Mouse (Mus musculus) limb, embryonic 10.5 days (tissue): ENCODE data around the gene Nudt1. TPM values are rescaled to one million over a fixed set of nuclear protein-coding genes. Genes with fewer than 3 reads are reported as not detected.

ENCODE experiments used
- DNase-seq: peaks from one replicate; pipeline ENCODE4 v3.0.0-alpha.2; 2017; ENCODE audit warnings: low spot score
- H3K27ac ChIP-seq: fragments of 300-500 bp; sonication (generic); 2 replicates; pipeline ENCODE4 v1.5.1; 2016; ENCODE audit warnings: mild to moderate bottlenecking
- H3K27me3 ChIP-seq: fragments of 300-500 bp; sonication (generic); 2 replicates; pipeline ENCODE4 v1.6.1; 2016; ENCODE audit warnings: low read depth, mild to moderate bottlenecking; ENCODE audit not compliant: poor library complexity, severe bottlenecking
- H3K36me3 ChIP-seq: fragments of 300-500 bp; sonication (generic); 2 replicates; pipeline ENCODE4 v1.6.1; 2016; ENCODE audit warnings: mild to moderate bottlenecking, moderate library complexity
- H3K4me1 ChIP-seq: fragments of 300-500 bp; sonication (generic); 2 replicates; pipeline ENCODE4 v1.6.1; 2016
- H3K4me3 ChIP-seq: fragments of 300-500 bp; sonication (generic); 2 replicates; pipeline ENCODE4 v1.5.1; 2016; ENCODE audit warnings: mild to moderate bottlenecking, moderate library complexity
- H3K9me3 ChIP-seq: fragments of 300-500 bp; sonication (generic); replicated peaks from 2 replicates; pipeline ENCODE4 v1.6.1; 2016; ENCODE audit warnings: mild to moderate bottlenecking
- WGBS: fragments of 180-500 bp; shearing (Covaris S2); methylation state at CpG from one replicate; pipeline ENCODE4 v1.1.7; 2016; 5-methylcytosine and 5-hydroxymethylcytosine counted together
- polyA plus RNA-seq: library from polyadenylated mRNA; unstranded; fragments of >200 nt; fragmentation: Nextera tagmentation; extraction: Ambion mirVana; gene quantifications from 2 replicates; pipeline ENCODE4 v1.2.1, GENCODE M21; 2016

The Nudt1 gene
- polyA plus RNA-seq = 66.8 and 71.8 TPM in 2 replicates

DNA sequence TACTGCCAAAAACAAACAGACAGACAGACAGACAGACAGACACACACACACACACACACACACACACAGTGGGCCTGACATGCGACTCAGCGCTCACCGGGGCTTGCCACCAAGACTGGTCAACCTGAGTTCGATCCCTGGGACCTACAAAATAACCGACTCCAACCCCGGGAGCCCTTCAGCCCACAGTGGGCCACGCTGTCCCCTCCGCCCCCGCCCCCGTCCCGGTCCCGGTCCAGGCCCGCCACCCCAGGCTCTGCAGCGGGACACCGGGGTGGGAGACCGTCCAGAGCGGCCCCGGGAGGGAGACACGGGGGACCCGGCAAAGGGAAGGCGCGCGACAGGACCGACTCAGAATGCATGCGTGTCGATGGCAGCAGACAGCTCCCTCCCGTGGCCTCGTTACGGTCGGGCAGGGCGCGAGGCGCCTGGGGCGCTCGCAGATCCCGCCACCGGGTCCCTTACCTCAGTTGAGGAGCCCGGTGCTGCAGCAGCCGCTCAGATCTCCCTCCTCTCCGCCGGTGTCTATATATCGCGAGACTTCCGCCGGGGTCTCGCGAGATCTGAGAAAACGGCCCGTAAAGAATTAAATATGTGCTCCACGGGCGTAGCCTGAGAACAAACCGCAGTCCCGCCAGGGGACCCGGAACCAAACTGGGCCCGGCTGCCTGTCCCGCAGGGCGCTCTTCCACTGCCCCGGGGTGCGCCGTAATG, at the start of gene Nudt1, which contains the start of gene Mad1l1:
TSS of gene Nudt1 (plus strand) at position 615 of the 714 bp plus-strand sequence.
TSS of gene Mad1l1 (minus strand) at position 511 of the 714 bp plus-strand sequence.
- Histone ChIP-seq H3K27me3 (no peaks in the 10 kb centered on the region), H3K4me1 (peaks cover 24% of the 10 kb centered on the region), H3K36me3 (peaks cover 40% of the 10 kb centered on the region), H3K27ac (peak within 1 kb of the TSS; percentile 97), H3K9me3 (no peaks in the 10 kb centered on the region), H3K4me3 (peak within 1 kb of the TSS; percentile 91)
- under 1% methylated on average over 60 of the region's 60 CpGs for WGBS
- peak; percentile 91 for DNase-seq

DNA sequence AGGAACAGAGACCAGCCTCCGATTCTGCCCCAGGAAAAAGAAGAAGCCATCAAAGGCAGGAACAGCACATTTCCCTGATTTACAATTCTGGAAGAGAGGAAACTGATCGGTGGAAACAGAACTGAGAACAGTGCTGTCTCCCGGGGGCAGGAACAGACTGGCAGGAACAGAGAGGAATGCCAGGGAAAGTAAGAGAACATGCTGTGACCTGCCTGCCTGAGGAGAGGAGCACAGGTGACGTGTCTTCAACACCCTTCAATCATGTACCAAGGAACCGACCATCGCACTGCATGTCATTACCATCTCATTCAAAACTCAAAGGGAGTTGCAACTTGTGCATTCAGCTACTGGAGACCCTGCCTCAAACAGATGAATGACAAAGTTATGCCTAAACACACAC, 44.7 kb upstream of the Nudt1 start:
- WGBS = 79% methylated on average over 6 of the region's 6 CpGs
- Histone ChIP-seq H3K4me1 (peaks cover 4% of the 10 kb centered on the region; the same call in 1 of the 2 replicates), H3K36me3 (peaks cover 87% of the 10 kb centered on the region), H3K4me3 (no peak overlapping the region), H3K27ac (no peak overlapping the region), H3K27me3 (no peaks in the 10 kb centered on the region), H3K9me3 (no peaks in the 10 kb centered on the region)
- no peak for DNase-seq

DNA sequence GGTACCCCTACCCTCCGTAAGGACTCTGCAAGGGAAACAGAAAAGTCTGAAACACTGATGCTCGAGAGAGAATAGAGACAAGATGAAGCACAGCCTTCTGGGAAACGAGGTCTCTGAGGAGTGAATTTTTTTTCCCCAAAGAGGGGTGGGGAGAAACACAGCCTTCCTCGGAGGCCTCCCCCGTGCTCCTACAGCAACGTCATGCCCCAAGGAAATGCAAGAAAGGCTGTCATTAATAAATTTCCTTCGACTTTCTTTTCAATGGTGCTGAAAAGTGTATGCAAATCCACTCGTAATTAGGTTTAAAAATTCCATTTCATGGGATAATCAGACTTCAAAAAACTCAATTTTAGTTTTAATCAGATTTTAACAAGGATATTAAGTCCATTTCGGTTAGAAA, 41.3 kb upstream of the Nudt1 start:
- 90% methylated on average over 9 of the region's 9 CpGs for WGBS
- Histone ChIP-seq H3K4me1 (peaks cover 7% of the 10 kb centered on the region; the same call in 1 of the 2 replicates), H3K27ac (no peak overlapping the region), H3K4me3 (no peak overlapping the region), H3K36me3 (peaks cover 91% of the 10 kb centered on the region), H3K27me3 (no peaks in the 10 kb centered on the region), H3K9me3 (no peaks in the 10 kb centered on the region)
- no peak for DNase-seq

DNA sequence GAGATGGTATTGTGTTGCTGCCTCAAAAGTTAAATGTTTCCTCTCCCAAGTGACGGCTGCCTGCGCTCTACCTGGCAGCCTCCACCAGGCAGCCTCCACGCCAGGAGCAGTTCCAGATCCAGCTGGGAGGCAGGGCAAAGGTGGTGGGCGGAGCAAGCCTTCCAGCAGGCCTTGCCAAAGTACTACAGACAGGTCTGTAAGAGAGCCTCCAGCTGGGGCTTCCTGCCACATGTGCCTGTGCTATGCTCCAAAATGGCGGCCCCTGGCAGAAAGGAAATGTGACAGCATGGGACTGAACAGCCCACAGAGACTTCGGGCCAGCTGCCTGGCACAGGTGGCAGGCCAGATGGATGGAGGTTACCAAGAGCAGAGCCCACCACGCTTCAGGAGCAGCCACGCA, 39.1 kb upstream of the Nudt1 start:
- Histone ChIP-seq H3K27ac (0 out of 2 replicates have a peak overlapping the region, but pooled peaks have one; percentile 2), H3K36me3 (peaks cover 90% of the 10 kb centered on the region), H3K9me3 (no peaks in the 10 kb centered on the region), H3K4me3 (no peak overlapping the region), H3K27me3 (no peaks in the 10 kb centered on the region), H3K4me1 (peaks cover 7% of the 10 kb centered on the region; the same call in 1 of the 2 replicates)
- DNase-seq = no peak
- 73% methylated on average over 8 of the region's 8 CpGs for WGBS

DNA sequence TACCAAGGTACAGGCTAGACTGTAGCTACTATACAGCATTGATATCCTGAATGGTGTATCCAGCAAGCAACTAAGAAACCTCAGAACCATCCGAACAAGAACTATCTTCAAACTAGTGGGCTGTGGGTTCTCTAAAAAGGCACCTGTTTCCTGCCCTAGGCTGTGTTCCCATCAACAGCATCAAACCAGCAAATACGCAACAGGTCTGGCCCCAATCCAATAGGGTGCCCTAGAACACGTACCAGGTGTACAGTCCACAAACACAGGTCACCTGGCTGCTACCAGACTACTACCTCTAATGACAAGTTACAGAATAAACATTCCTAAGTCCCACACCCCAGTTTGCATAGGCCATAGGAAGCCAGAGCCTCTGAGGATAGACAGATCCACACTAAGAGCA, 38.6 kb upstream of the Nudt1 start:
- H3K4me3 ChIP-seq = no peak overlapping the region
- no peaks in the 10 kb centered on the region for H3K9me3 ChIP-seq
- WGBS = 95% methylated on average over 3 of the region's 3 CpGs
- no peak for DNase-seq
- peaks cover 90% of the 10 kb centered on the region for H3K36me3 ChIP-seq
- no peaks in the 10 kb centered on the region for H3K27me3 ChIP-seq
- peaks cover 7% of the 10 kb centered on the region; the same call in 1 of the 2 replicates for H3K4me1 ChIP-seq
- 0 out of 2 replicates have a peak overlapping the region, but pooled peaks have one; percentile 2 for H3K27ac ChIP-seq

DNA sequence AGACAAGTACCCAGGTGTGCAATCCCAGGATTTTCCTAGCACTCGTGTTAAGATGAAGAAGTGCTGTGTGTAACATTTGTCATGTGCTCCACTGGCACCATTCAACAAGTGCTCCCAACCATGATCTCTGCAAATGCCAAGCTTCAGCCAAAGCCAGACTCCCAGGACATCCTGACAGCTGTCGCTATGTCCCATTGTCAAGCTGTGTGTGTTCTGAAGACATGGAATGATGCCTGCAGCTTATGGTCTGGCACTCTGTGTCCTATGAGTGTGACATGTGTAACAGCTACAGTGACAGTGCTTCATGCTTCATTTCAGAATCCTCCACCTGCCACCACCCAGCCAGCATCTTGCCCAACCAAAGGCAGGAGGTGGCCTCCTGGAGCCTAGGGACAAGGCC, 37.4 kb upstream of the Nudt1 start:
- no peaks in the 10 kb centered on the region for H3K27me3 ChIP-seq
- no peak overlapping the region for H3K4me3 ChIP-seq
- 96% methylated on average over 2 of the region's 2 CpGs for WGBS
- H3K4me1 ChIP-seq = peaks cover 7% of the 10 kb centered on the region; the same call in 1 of the 2 replicates
- H3K36me3 ChIP-seq = peaks cover 90% of the 10 kb centered on the region
- no peak overlapping the region for H3K27ac ChIP-seq
- no peaks in the 10 kb centered on the region for H3K9me3 ChIP-seq
- no peak for DNase-seq

DNA sequence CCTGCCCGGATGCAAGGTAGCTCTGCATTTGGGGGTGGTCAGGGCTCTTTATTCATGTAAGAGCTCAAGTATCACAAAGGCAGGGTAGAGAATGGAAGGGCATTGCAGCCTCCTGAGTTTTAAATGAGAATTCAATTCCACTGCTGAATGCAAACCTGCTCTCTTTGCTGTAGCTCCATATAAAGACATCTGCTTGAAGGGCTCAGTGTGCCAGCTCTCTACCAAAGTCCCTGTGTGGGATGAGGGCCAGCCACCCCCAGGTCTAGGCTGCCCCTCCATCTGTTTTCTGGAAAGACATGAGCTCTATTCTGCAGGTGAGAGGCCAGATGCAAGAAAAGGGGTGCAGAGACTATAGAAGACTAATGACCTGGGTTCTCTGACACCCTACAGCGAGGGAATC, 36.7 kb upstream of the Nudt1 start:
- no peak for DNase-seq
- peaks cover 7% of the 10 kb centered on the region; the same call in 1 of the 2 replicates for H3K4me1 ChIP-seq
- H3K27ac ChIP-seq = no peak overlapping the region
- H3K36me3 ChIP-seq = peaks cover 90% of the 10 kb centered on the region
- H3K4me3 ChIP-seq = no peak overlapping the region
- H3K9me3 ChIP-seq = no peaks in the 10 kb centered on the region
- H3K27me3 ChIP-seq = no peaks in the 10 kb centered on the region
- WGBS = 78% methylated on average over 2 of the region's 2 CpGs

DNA sequence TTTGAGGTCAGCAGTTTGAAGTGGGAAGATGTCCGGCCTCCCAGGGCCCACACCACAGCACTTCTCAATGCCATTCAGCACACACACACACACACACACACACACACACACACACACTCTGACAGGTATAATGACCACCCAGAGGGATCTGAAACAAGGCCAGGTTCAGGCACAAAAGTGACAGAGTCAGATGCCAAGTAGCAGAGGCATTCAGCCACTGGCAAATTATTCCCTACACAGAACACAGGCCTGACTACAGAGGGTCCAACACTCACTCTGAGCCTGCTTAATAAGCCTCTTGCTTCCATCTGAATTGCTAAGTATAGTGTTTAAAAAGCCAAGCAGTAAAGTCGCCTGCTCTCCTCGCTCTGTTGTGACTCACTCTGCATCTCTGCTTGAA, 33.2 kb upstream of the Nudt1 start:
- Histone ChIP-seq H3K4me1 (no peaks in the 10 kb centered on the region), H3K36me3 (peaks cover 95% of the 10 kb centered on the region), H3K9me3 (no peaks in the 10 kb centered on the region), H3K4me3 (no peak overlapping the region), H3K27me3 (no peaks in the 10 kb centered on the region), H3K27ac (no peak overlapping the region)
- DNase-seq = no peak
- WGBS = 79% methylated on average over 3 of the region's 3 CpGs

DNA sequence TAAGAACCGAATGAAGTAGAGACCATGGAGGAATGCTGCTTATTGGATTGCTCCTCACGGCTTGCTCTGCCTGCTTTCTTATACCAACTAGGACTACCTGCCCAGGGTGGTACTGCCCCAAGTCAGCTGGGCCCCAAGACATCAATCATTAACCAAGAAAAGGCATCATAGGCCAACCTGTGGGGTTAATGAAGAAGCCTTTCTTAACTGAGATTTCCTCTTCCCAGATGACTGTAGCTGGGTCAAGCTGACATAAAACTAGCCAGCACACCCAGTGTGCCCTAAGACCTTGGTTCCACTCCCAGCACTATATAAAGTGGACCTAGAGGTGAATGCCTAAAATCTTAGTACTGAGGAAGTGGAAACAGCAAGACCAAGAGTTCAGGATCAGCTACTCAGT, 32.3 kb upstream of the Nudt1 start:
- H3K4me1 ChIP-seq = no peaks in the 10 kb centered on the region
- no peaks in the 10 kb centered on the region for H3K9me3 ChIP-seq
- H3K27ac ChIP-seq = no peak overlapping the region
- 99% methylated on average over 2 of the region's 2 CpGs for WGBS
- no peak overlapping the region for H3K4me3 ChIP-seq
- DNase-seq = no peak
- peaks cover 96% of the 10 kb centered on the region for H3K36me3 ChIP-seq
- no peaks in the 10 kb centered on the region for H3K27me3 ChIP-seq

DNA sequence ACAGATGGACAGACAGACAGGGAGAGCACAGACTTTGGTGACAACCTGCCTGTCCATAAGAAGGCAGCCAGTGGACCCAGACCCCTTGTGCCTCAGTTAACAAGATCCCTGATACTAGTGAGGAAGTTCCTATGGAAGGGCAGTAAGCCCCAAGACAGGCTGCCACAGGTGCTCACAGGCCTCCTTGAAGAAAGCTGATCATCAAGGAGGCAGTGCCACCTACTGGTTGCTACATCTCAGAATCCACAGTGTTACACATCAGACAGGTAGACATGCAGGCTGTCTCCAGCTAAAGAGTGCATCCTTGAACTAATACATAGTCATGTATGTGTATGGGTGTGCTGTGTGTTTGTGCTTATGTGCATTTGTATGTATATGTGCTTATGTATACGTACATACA, 29.3 kb upstream of the Nudt1 start:
- DNase-seq = peak; percentile 51
- H3K4me1 ChIP-seq = no peaks in the 10 kb centered on the region
- H3K9me3 ChIP-seq = no peaks in the 10 kb centered on the region
- WGBS = 93% methylated on average over 1 of the region's 1 CpGs
- H3K27ac ChIP-seq = no peak overlapping the region
- no peak overlapping the region for H3K4me3 ChIP-seq
- H3K36me3 ChIP-seq = peaks cover 94% of the 10 kb centered on the region
- no peaks in the 10 kb centered on the region for H3K27me3 ChIP-seq

DNA sequence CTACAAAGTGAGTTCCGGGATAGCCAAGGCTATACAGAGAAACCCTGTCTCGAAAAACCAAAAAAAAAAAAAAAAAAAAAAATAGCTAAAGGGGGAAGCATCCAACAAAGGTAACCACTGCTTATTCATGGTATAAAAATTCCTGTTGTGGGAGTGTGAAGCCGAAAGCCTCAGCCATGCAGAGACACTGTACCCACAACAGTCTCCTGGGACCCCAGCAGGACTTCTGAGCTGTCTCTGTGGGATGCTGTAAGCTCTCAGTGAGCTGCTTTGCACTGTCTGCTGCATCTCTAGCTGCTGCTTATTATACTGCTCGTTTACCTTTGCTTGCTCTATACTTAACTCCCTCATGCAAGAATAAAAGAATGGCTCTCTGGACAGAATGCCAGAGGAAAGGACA, 23.2 kb upstream of the Nudt1 start:
- no peaks in the 10 kb centered on the region for H3K27me3 ChIP-seq
- peaks cover 95% of the 10 kb centered on the region for H3K36me3 ChIP-seq
- H3K27ac ChIP-seq = no peak overlapping the region
- DNase-seq = no peak
- H3K9me3 ChIP-seq = no peaks in the 10 kb centered on the region
- no peak overlapping the region for H3K4me3 ChIP-seq
- 91% methylated on average over 4 of the region's 4 CpGs for WGBS
- H3K4me1 ChIP-seq = no peaks in the 10 kb centered on the region

DNA sequence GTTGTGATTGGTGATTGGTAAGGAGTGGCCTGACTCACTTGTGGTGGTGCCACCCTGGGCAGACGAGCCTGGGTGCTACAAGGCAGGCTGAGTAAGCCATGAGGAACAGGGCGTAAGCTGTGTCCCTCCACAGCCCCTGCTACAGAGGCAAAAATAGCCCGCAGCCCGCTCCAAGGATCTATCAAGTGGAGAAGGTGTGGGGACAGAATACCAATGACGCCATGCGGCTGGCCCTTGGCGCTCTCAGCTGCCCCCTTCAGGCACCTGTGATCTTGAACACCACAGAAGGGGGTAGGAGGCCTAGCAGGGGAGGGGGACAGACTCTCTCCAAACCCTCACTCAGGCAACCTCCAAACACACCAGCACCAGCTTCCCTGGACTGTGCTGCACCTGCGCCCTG, 15.4 kb upstream of the Nudt1 start:
- 89% methylated on average over 8 of the region's 8 CpGs for WGBS
- Histone ChIP-seq H3K36me3 (peaks cover 99% of the 10 kb centered on the region), H3K4me3 (no peak overlapping the region), H3K27ac (no peak overlapping the region), H3K4me1 (no peaks in the 10 kb centered on the region), H3K9me3 (no peaks in the 10 kb centered on the region), H3K27me3 (no peaks in the 10 kb centered on the region)
- DNase-seq = no peak

DNA sequence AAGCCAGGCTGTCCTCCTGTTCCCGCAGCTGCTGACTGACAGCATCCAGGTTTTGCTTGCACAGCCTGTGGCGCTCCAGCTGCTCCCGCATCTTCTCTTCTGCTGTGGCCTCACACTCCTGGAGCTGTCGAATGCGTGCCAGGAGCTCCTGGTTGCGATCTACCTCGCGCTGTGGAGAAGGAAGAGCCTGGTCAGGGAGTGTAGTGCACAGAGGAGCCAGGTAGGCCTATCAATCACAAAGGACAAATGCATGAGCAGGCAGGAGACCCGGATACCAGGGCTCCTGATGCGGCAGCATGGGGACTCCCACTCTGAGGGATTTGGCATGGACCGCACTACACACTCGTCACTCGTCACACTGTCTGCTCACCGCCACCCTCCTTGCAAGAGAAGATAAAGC, 13.9 kb upstream of the Nudt1 start:
- Histone ChIP-seq H3K4me3 (no peak overlapping the region), H3K27me3 (no peaks in the 10 kb centered on the region), H3K27ac (no peak overlapping the region), H3K4me1 (no peaks in the 10 kb centered on the region), H3K9me3 (no peaks in the 10 kb centered on the region), H3K36me3 (peaks cover 99% of the 10 kb centered on the region)
- 93% methylated on average over 14 of the region's 14 CpGs for WGBS
- no peak for DNase-seq
